Mouse (Mus musculus) stomach, postnatal 0 days (tissue): ENCODE results near the gene Shisa5. TPM values are rescaled to one million over a fixed set of nuclear protein-coding genes. Genes with fewer than 3 reads are reported as not detected.

ENCODE experiments used
- ATAC-seq: fragments of 200-750 bp; cut with Nextera tagmentation; 2 replicates; pipeline ENCODE4 v1.8.0; 2017; ENCODE audit not compliant: low FRiP score, low TSS enrichment
- DNase-seq: peaks from one replicate; pipeline ENCODE4 v3.0.0-alpha.2; 2016; ENCODE audit warnings: low spot score
- H3K27ac ChIP-seq: fragments of 300-500 bp; sonication (generic); replicated peaks from 2 replicates; pipeline ENCODE4 v1.5.1; 2014; ENCODE audit warnings: mild to moderate bottlenecking, control low read depth
- H3K27me3 ChIP-seq: fragments of 300-500 bp; sonication (generic); 2 replicates; pipeline ENCODE4 v1.6.1; 2014; ENCODE audit warnings: low read length; ENCODE audit not compliant: control insufficient read depth, insufficient read depth
- H3K36me3 ChIP-seq: fragments of 300-500 bp; sonication (generic); 2 replicates; pipeline ENCODE4 v1.6.1; 2014; ENCODE audit warnings: low read length, mixed read lengths; ENCODE audit not compliant: control insufficient read depth, insufficient read depth
- H3K4me1 ChIP-seq: fragments of 300-500 bp; sonication (generic); replicated peaks from 2 replicates; pipeline ENCODE4 v1.6.1; 2014; ENCODE audit warnings: antibody characterized with exemption; ENCODE audit not compliant: control insufficient read depth, insufficient read depth
- H3K4me2 ChIP-seq: fragments of 300-500 bp; sonication (generic); replicated peaks from 2 replicates; pipeline ENCODE4 v1.6.1; 2014; ENCODE audit warnings: low read depth, mild to moderate bottlenecking, control low read depth, moderate library complexity
- H3K4me3 ChIP-seq: fragments of 300-500 bp; sonication (generic); 2 replicates; pipeline ENCODE4 v1.5.1; 2014; ENCODE audit warnings: low read depth, low read length, control low read depth
- H3K9ac ChIP-seq: fragments of 300-500 bp; sonication (generic); 2 replicates; pipeline ENCODE4 v1.6.1; 2014; ENCODE audit warnings: mild to moderate bottlenecking, low read length, control low read depth, mixed read lengths
- H3K9me3 ChIP-seq: fragments of 300-500 bp; sonication (generic); 2 replicates; pipeline ENCODE4 v1.6.1; 2016; ENCODE audit warnings: low read length; ENCODE audit not compliant: control insufficient read depth
- CTCF ChIP-seq: IDR thresholded peaks from 2 replicates; pipeline ENCODE4 v1.5.1; 2016; ENCODE audit warnings: antibody characterized with exemption, low read depth, mild to moderate bottlenecking, moderate library complexity
- EP300 ChIP-seq: optimal IDR thresholded peaks from 2 replicates; pipeline ENCODE3; 2016; ENCODE audit warnings: antibody characterized with exemption
- WGBS: fragments of 180-500 bp; shearing (Covaris S2); extraction: QIAGEN DNeasy Blood & Tissue Kit; methylation state at CpG from one replicate; pipeline ENCODE4 v1.1.7; 2014; 5-methylcytosine and 5-hydroxymethylcytosine counted together
- polyA plus RNA-seq: library from polyadenylated mRNA; unstranded; fragments of >200 nt; fragmentation: Nextera tagmentation; extraction: Ambion mirVana; gene quantifications from 2 replicates; pipeline ENCODE4 v1.2.1, GENCODE M21; 2015

Shisa5 gene
- polyA plus RNA-seq, 1 experiment from 2014 or later = 168 TPM

GRCm38 (mm10) chr9:109097831-109098230, 59.5 kb downstream of the Shisa5 start:
- ATAC-seq = no peak
- DNase-seq = peak; percentile 33
- H3K4me3 ChIP-seq = no peak overlapping the region

DNA sequence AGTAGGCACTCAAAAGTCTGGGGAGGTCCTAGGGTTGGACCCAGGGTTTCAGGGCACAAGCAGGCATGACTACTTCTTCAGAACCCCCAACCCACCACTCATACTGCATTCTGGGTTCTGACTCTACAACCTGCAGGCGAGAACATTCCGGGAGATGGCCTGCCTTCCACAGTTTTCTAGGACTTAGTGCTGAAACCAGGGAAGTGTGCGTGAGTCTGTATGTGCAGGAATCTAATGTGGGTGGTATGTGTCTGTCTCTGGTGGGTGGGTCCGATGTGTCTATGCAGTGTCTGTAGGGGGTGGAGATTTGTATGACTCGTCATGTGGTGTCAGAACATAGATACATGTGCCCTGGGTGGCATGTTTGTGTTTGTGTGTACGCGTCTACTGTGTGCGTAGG, 60.0 kb downstream of the Shisa5 start:
- no peaks in the 10 kb centered on the region for H3K27me3 ChIP-seq
- H3K36me3 ChIP-seq = no peaks in the 10 kb centered on the region
- no peak for TF ChIP-seq EP300
- TF ChIP-seq CTCF = no peak
- H3K4me3 ChIP-seq = no peak overlapping the region
- 64% methylated on average over 8 of the region's 8 CpGs for WGBS
- peaks cover 20% of the 10 kb centered on the region for H3K4me1 ChIP-seq
- no peak overlapping the region for H3K9ac ChIP-seq
- peak overlapping the region; percentile 96 for H3K27ac ChIP-seq
- DNase-seq (no peak), ATAC-seq (no peak)
- peak overlapping the region; percentile 2; the same call in 1 of the 2 replicates for H3K4me2 ChIP-seq
- H3K9me3 ChIP-seq = no peaks in the 10 kb centered on the region

More at GRCm38 (mm10) chr9:109097831-109098230, 59.5 kb downstream of the Shisa5 start:
- 50% methylated on average over 5 of the region's 5 CpGs for WGBS
- no peak for TF ChIP-seq CTCF
- no peak for TF ChIP-seq EP300
- Histone ChIP-seq H3K27ac (peak overlapping the region; percentile 96), H3K27me3 (no peaks in the 10 kb centered on the region), H3K4me1 (peaks cover 20% of the 10 kb centered on the region), H3K9ac (no peak overlapping the region; the same call in 1 of the 2 replicates), H3K36me3 (no peaks in the 10 kb centered on the region), H3K9me3 (no peaks in the 10 kb centered on the region), H3K4me2 (peak overlapping the region; percentile 84)

GRCm38 (mm10) chr9:109098969-109099368, 60.6 kb downstream of the Shisa5 start:
- no peaks in the 10 kb centered on the region for H3K36me3 ChIP-seq
- DNase-seq = peak; percentile 71
- 0 out of 2 replicates have a peak overlapping the region, but pooled peaks have one; percentile 35 for H3K27ac ChIP-seq
- no peak overlapping the region; the same call in 1 of the 2 replicates for H3K9ac ChIP-seq
- no peak for ATAC-seq
- WGBS = 14% methylated on average over 6 of the region's 6 CpGs
- TF ChIP-seq CTCF (no peak), EP300 (no peak)
- 0 out of 2 replicates have a peak overlapping the region, but pooled peaks have one; percentile 2 for H3K4me2 ChIP-seq
- H3K27me3 ChIP-seq = no peaks in the 10 kb centered on the region
- H3K4me1 ChIP-seq = peaks cover 20% of the 10 kb centered on the region
- no peak overlapping the region for H3K4me3 ChIP-seq
- no peaks in the 10 kb centered on the region for H3K9me3 ChIP-seq

GRCm38 (mm10) chr9:109100307-109100928, 62.1 kb downstream of the Shisa5 start:
- DNase-seq (no peak), ATAC-seq (no peak)
- Histone ChIP-seq H3K4me1 (peaks cover 16% of the 10 kb centered on the region; the same call in 1 of the 2 replicates), H3K4me3 (no peak overlapping the region), H3K27ac (no peak overlapping the region), H3K27me3 (no peaks in the 10 kb centered on the region), H3K9me3 (no peaks in the 10 kb centered on the region), H3K9ac (no peak overlapping the region), H3K36me3 (no peaks in the 10 kb centered on the region), H3K4me2 (no peak overlapping the region)
- TF ChIP-seq CTCF = no peak
- no peak for TF ChIP-seq EP300
- 81% methylated on average over 20 of the region's 20 CpGs for WGBS

GRCm38 (mm10) chr9:109101933-109102445, 63.6 kb downstream of the Shisa5 start:
- Histone ChIP-seq H3K4me2 (no peak overlapping the region), H3K9me3 (no peaks in the 10 kb centered on the region), H3K27ac (no peak overlapping the region), H3K4me3 (no peak overlapping the region), H3K4me1 (peaks cover 14% of the 10 kb centered on the region; the same call in 1 of the 2 replicates), H3K36me3 (peaks cover 2% of the 10 kb centered on the region), H3K27me3 (no peaks in the 10 kb centered on the region), H3K9ac (no peak overlapping the region)
- 86% methylated on average over 5 of the region's 5 CpGs for WGBS
- TF ChIP-seq CTCF (no peak), EP300 (no peak)
- no peak for DNase-seq
- ATAC-seq = no peak

GRCm38 (mm10) chr9:109102541-109102940, 64.2 kb downstream of the Shisa5 start:
- 82% methylated on average over 3 of the region's 3 CpGs for WGBS
- H3K36me3 ChIP-seq = peaks cover 3% of the 10 kb centered on the region

More at GRCm38 (mm10) chr9:109102541-109102940, 64.2 kb downstream of the Shisa5 start:
- H3K27ac ChIP-seq = no peak overlapping the region
- no peaks in the 10 kb centered on the region for H3K27me3 ChIP-seq
- TF ChIP-seq CTCF (no peak), EP300 (no peak)
- DNase-seq = no peak
- ATAC-seq = no peak
- H3K4me3 ChIP-seq = no peak overlapping the region
- H3K4me1 ChIP-seq = peaks cover 10% of the 10 kb centered on the region; the same call in 1 of the 2 replicates
- H3K9me3 ChIP-seq = no peaks in the 10 kb centered on the region
- no peak overlapping the region for H3K4me2 ChIP-seq
- H3K9ac ChIP-seq = no peak overlapping the region
